Mouse (Mus musculus): ENCODE data around the gene Sigirr. TPM values are rescaled to one million over a fixed set of nuclear protein-coding genes. Genes with fewer than 3 reads are reported as not detected.

The Sigirr gene
- polyA plus RNA-seq, 1 experiment from 2014 or later, result 1.7 TPM

- Histone ChIP-seq H3K4me3 (peak overlapping the region; percentile 60), H3K9ac (peak overlapping the region; percentile 76), H3K4me2 (peak overlapping the region; percentile 67), H3K36me3 (no peaks in the 10 kb centered on the region), H3K9me3 (no peaks in the 10 kb centered on the region), H3K27ac (peak overlapping the region; percentile 89), H3K4me1 (replicated peaks) (0 out of 2 replicates have a peak, but pooled peaks cover 5% of the 10 kb centered on the region), H3K27me3 (no peaks in the 10 kb centered on the region)
- 4% methylated on average over 15 of the region's 15 CpGs for WGBS
- peak; percentile 44; the same call in 1 of the 2 replicates for ATAC-seq (ENCODE audit: low FRiP score)
These were observed 23.1 kb upstream of the Sigirr start for GRCm38 (mm10) chr7:141123517-141123856.

- peak; percentile 96 for ATAC-seq (ENCODE audit: low FRiP score)
- 2% methylated on average over 29 of the region's 29 CpGs for WGBS
These were observed 22.5 kb upstream of the Sigirr start for GRCm38 (mm10) chr7:141122689-141123516.

GRCm38 (mm10) chr7:141122245-141122644 is 21.9 kb upstream of the Sigirr start, which contains the start of gene Ptdss2:
TSS of gene Ptdss2 (plus strand) at chr7:141122382.
- H3K27ac ChIP-seq, result peak within 1 kb of the TSS; percentile 89
- no peaks in the 10 kb centered on the region for H3K9me3 ChIP-seq
- no peak for ATAC-seq (ENCODE audit: low FRiP score)
- peak within 1 kb of the TSS; percentile 60 for H3K4me3 ChIP-seq
- 54% methylated on average over 14 of the region's 14 CpGs for WGBS
- peaks cover 9% of the 10 kb centered on the region; the same call in 1 of the 2 replicates for H3K27me3 ChIP-seq
- H3K9ac ChIP-seq, result peak within 1 kb of the TSS; percentile 76
- H3K4me2 ChIP-seq, result peak within 1 kb of the TSS; percentile 67
- H3K36me3 ChIP-seq, result no peaks in the 10 kb centered on the region
- 0 out of 2 replicates have a peak, but pooled peaks cover 5% of the 10 kb centered on the region for H3K4me1 ChIP-seq (replicated peaks)

More at GRCm38 (mm10) chr7:141122689-141123516, 22.5 kb upstream of the Sigirr start:
- no peaks in the 10 kb centered on the region for H3K9me3 ChIP-seq
- H3K27me3 ChIP-seq, result 0 out of 2 replicates have a peak, but pooled peaks cover 4% of the 10 kb centered on the region
- H3K36me3 ChIP-seq, result no peaks in the 10 kb centered on the region
- H3K4me2 ChIP-seq, result peak overlapping the region; percentile 67
- H3K4me1 ChIP-seq (replicated peaks), result 0 out of 2 replicates have a peak, but pooled peaks cover 5% of the 10 kb centered on the region
- H3K4me3 ChIP-seq, result peak overlapping the region; percentile 60
- H3K27ac ChIP-seq, result peak overlapping the region; percentile 89
- H3K9ac ChIP-seq, result peak overlapping the region; percentile 76

- ATAC-seq (ENCODE audit: low FRiP score), result no peak
- H3K9ac ChIP-seq, result no peak overlapping the region
- 80% methylated on average over 5 of the region's 5 CpGs for WGBS
- no peaks in the 10 kb centered on the region for H3K9me3 ChIP-seq
- no peaks in the 10 kb centered on the region for H3K36me3 ChIP-seq
- H3K4me1 ChIP-seq (replicated peaks), result 0 out of 2 replicates have a peak, but pooled peaks cover 5% of the 10 kb centered on the region
- peaks cover 15% of the 10 kb centered on the region; the same call in 1 of the 2 replicates for H3K27me3 ChIP-seq
- no peak overlapping the region for H3K4me2 ChIP-seq
- no peak overlapping the region for H3K4me3 ChIP-seq
- no peak overlapping the region for H3K27ac ChIP-seq
These were observed 20.7 kb upstream of the Sigirr start for GRCm38 (mm10) chr7:141121051-141121531.

GRCm38 (mm10) chr7:141120605-141121004 is 20.2 kb upstream of the Sigirr start:
- 90% methylated on average over 3 of the region's 3 CpGs for WGBS
- H3K9me3 ChIP-seq, result no peaks in the 10 kb centered on the region
- 0 out of 2 replicates have a peak, but pooled peaks cover 5% of the 10 kb centered on the region for H3K4me1 ChIP-seq (replicated peaks)

GRCm38 (mm10) chr7:141119487-141119886 is 19.1 kb upstream of the Sigirr start:
- no peak overlapping the region for H3K4me2 ChIP-seq
- no peak overlapping the region for H3K4me3 ChIP-seq
- H3K9me3 ChIP-seq, result no peaks in the 10 kb centered on the region
- H3K36me3 ChIP-seq, result no peaks in the 10 kb centered on the region
- H3K9ac ChIP-seq, result no peak overlapping the region
- H3K27ac ChIP-seq, result no peak overlapping the region
- H3K27me3 ChIP-seq, result peaks cover 19% of the 10 kb centered on the region
- 77% methylated on average over 3 of the region's 3 CpGs for WGBS
- 0 out of 2 replicates have a peak, but pooled peaks cover 5% of the 10 kb centered on the region for H3K4me1 ChIP-seq (replicated peaks)
- ATAC-seq (ENCODE audit: low FRiP score), result no peak

More at GRCm38 (mm10) chr7:141120605-141121004, 20.2 kb upstream of the Sigirr start:
- Histone ChIP-seq H3K27me3 (peaks cover 18% of the 10 kb centered on the region), H3K27ac (no peak overlapping the region), H3K36me3 (no peaks in the 10 kb centered on the region), H3K4me3 (no peak overlapping the region), H3K9ac (no peak overlapping the region), H3K4me2 (no peak overlapping the region)
- no peak for ATAC-seq (ENCODE audit: low FRiP score)

- H3K9ac ChIP-seq, result no peak within 1 kb of the TSS
- no peaks in the 10 kb centered on the region for H3K4me1 ChIP-seq (replicated peaks)
- 20% methylated on average over 9 of the region's 9 CpGs for WGBS
- peaks cover 19% of the 10 kb centered on the region for H3K27me3 ChIP-seq
- H3K4me2 ChIP-seq, result no peak within 1 kb of the TSS
- ATAC-seq (ENCODE audit: low FRiP score), result no peak
- no peak within 1 kb of the TSS for H3K4me3 ChIP-seq
- H3K27ac ChIP-seq, result no peak within 1 kb of the TSS
- H3K36me3 ChIP-seq, result no peaks in the 10 kb centered on the region
- no peaks in the 10 kb centered on the region for H3K9me3 ChIP-seq
These were observed 17.3 kb upstream of the Sigirr start, which contains the start of gene Ano9 for GRCm38 (mm10) chr7:141117636-141118035. TSS of gene Ano9 (minus strand) at chr7:141117806.

- H3K9ac ChIP-seq, result no peak overlapping the region
- H3K36me3 ChIP-seq, result no peaks in the 10 kb centered on the region
- WGBS, result 88% methylated on average over 9 of the region's 9 CpGs
- no peak overlapping the region for H3K27ac ChIP-seq
- H3K4me3 ChIP-seq, result no peak overlapping the region
- H3K9me3 ChIP-seq, result no peaks in the 10 kb centered on the region
- ATAC-seq (ENCODE audit: low FRiP score), result no peak
- no peak overlapping the region for H3K4me2 ChIP-seq
- peaks cover 19% of the 10 kb centered on the region for H3K27me3 ChIP-seq
- H3K4me1 ChIP-seq (replicated peaks), result no peaks in the 10 kb centered on the region
These were observed 15.5 kb upstream of the Sigirr start for GRCm38 (mm10) chr7:141115874-141116273.

- no peaks in the 10 kb centered on the region for H3K36me3 ChIP-seq
- no peak overlapping the region for H3K9ac ChIP-seq
- H3K4me3 ChIP-seq, result no peak overlapping the region
- 67% methylated on average over 3 of the region's 3 CpGs for WGBS
- H3K27ac ChIP-seq, result no peak overlapping the region
- H3K4me1 ChIP-seq (replicated peaks), result peaks cover 12% of the 10 kb centered on the region
- no peaks in the 10 kb centered on the region for H3K9me3 ChIP-seq
- no peak for ATAC-seq (ENCODE audit: low FRiP score)
- peaks cover 51% of the 10 kb centered on the region for H3K27me3 ChIP-seq
- H3K4me2 ChIP-seq, result no peak overlapping the region
These were observed 2.8 kb upstream of the Sigirr start for GRCm38 (mm10) chr7:141103161-141103560.

- Histone ChIP-seq H3K9ac (no peak overlapping the region), H3K27ac (no peak overlapping the region), H3K36me3 (no peaks in the 10 kb centered on the region), H3K4me1 (replicated peaks) (peaks cover 22% of the 10 kb centered on the region), H3K9me3 (no peaks in the 10 kb centered on the region), H3K4me2 (no peak overlapping the region), H3K27me3 (peaks cover 72% of the 10 kb centered on the region), H3K4me3 (no peak overlapping the region)
- 81% methylated on average over 5 of the region's 5 CpGs for WGBS
- no peak for ATAC-seq (ENCODE audit: low FRiP score)
These were observed 3.2 kb downstream of the Sigirr start for GRCm38 (mm10) chr7:141097177-141097576.

GRCm38 (mm10) chr7:141096649-141097056 is 3.7 kb downstream of the Sigirr start:
- H3K27me3 ChIP-seq, result peaks cover 72% of the 10 kb centered on the region
- no peak overlapping the region for H3K4me3 ChIP-seq
- WGBS, result 51% methylated on average over 6 of the region's 6 CpGs
- no peak overlapping the region for H3K4me2 ChIP-seq
- no peak for ATAC-seq (ENCODE audit: low FRiP score)
- H3K27ac ChIP-seq, result no peak overlapping the region
- no peaks in the 10 kb centered on the region for H3K9me3 ChIP-seq
- H3K4me1 ChIP-seq (replicated peaks), result peaks cover 24% of the 10 kb centered on the region
- H3K9ac ChIP-seq, result no peak overlapping the region
- no peaks in the 10 kb centered on the region for H3K36me3 ChIP-seq

- no peak for ATAC-seq (ENCODE audit: low FRiP score)
- WGBS, result 76% methylated on average over 6 of the region's 6 CpGs
- Histone ChIP-seq H3K27ac (no peak overlapping the region), H3K4me1 (replicated peaks) (peaks cover 24% of the 10 kb centered on the region), H3K4me2 (no peak overlapping the region), H3K9me3 (no peaks in the 10 kb centered on the region), H3K4me3 (no peak overlapping the region), H3K36me3 (no peaks in the 10 kb centered on the region), H3K27me3 (peaks cover 72% of the 10 kb centered on the region), H3K9ac (no peak overlapping the region)
These were observed 4.4 kb downstream of the Sigirr start for GRCm38 (mm10) chr7:141096021-141096420.

Measured in hindbrain, embryonic 13.5 days (tissue).